Comparison of ENCODE assay signal across 15 mouse cellular contexts in genomic region chr11:44681995-44682394, GRCm38 (mm10).
DNase-seq lines count a peak whose midpoint lies in the region; ATAC-seq lines count a peak whose summit lies in the region.
"Had no signal": no experiment of that assay in that cellular context is flagged by ENCODE, and none has a peak within 500 bp of the region (broad histone marks: within the 10 kb centered on the region; RNA-seq: fewer than 3 reads in every experiment).

No protein-coding gene starts in this region.

- H3K4me1 ChIP-seq in hindbrain, embryonic 12.5 days, result peaks cover 58% of the 10 kb centered on the region
- H3K4me1 ChIP-seq in hindbrain, embryonic 10.5 days (replicated peaks), result peaks cover 57% of the 10 kb centered on the region
- H3K4me1 ChIP-seq in hindbrain, embryonic 14.5 days (replicated peaks; ENCODE audit: control insufficient read depth, insufficient read depth, low read length), result peaks cover 40% of the 10 kb centered on the region
- H3K4me1 ChIP-seq in neural tube, embryonic 15.5 days, result peaks cover 71% of the 10 kb centered on the region

- no peaks in the 10 kb centered on the region for H3K9me3 ChIP-seq in hindbrain, embryonic 12.5 days (replicated peaks)
- H3K9me3 ChIP-seq in hindbrain, embryonic 10.5 days, result no peaks in the 10 kb centered on the region
- no peaks in the 10 kb centered on the region for H3K9me3 ChIP-seq in hindbrain, embryonic 14.5 days (ENCODE audit: control insufficient read depth, low read length)
- no peaks in the 10 kb centered on the region for H3K9me3 ChIP-seq in neural tube, embryonic 15.5 days (replicated peaks)

- no peak for DNase-seq in hindbrain, embryonic 10.5 days (ENCODE audit: low spot score)
- peak; percentile 36 for DNase-seq in brain, adult 2 months (ENCODE audit: low read depth, low spot score)
- DNase-seq in hindbrain, embryonic 14.5 days (ENCODE audit: low spot score), result no peak
- DNase-seq in adrenal gland, postnatal 36 days, result no peak
- no peak for DNase-seq in kidney, postnatal 25 days
- DNase-seq: adrenal gland, postnatal 14 days; kidney, postnatal 14 days; liver; lung, adult 18-20 months; thymus, adult 18-20 months had no signal

- H3K27me3 ChIP-seq in hindbrain, embryonic 12.5 days, result no peaks in the 10 kb centered on the region
- H3K27me3 ChIP-seq in hindbrain, embryonic 10.5 days (ENCODE audit: insufficient read depth, poor library complexity, severe bottlenecking), result no peaks in the 10 kb centered on the region
- no peaks in the 10 kb centered on the region for H3K27me3 ChIP-seq in hindbrain, embryonic 14.5 days (ENCODE audit: control insufficient read depth, insufficient read depth, low read length)
- H3K27me3 ChIP-seq in neural tube, embryonic 15.5 days (replicated peaks), result no peaks in the 10 kb centered on the region

- 92% methylated on average over 4 of the region's 4 CpGs for WGBS in hindbrain, embryonic 12.5 days
- 92% methylated on average over 4 of the region's 4 CpGs for WGBS in hindbrain, embryonic 10.5 days
- WGBS in hindbrain, embryonic 14.5 days, result 79% methylated on average over 4 of the region's 4 CpGs
- WGBS in neural tube, embryonic 15.5 days, result 81% methylated on average over 4 of the region's 4 CpGs

- H3K9ac ChIP-seq in hindbrain, embryonic 12.5 days, result no peak overlapping the region
- no peak overlapping the region for H3K9ac ChIP-seq in hindbrain, embryonic 14.5 days
- no peak overlapping the region for H3K9ac ChIP-seq in neural tube, embryonic 15.5 days (replicated peaks)

- H3K36me3 ChIP-seq in hindbrain, embryonic 12.5 days, result no peaks in the 10 kb centered on the region
- H3K36me3 ChIP-seq in hindbrain, embryonic 10.5 days, result no peaks in the 10 kb centered on the region
- no peaks in the 10 kb centered on the region for H3K36me3 ChIP-seq in hindbrain, embryonic 14.5 days (replicated peaks; ENCODE audit: control insufficient read depth, insufficient read depth)
- no peaks in the 10 kb centered on the region for H3K36me3 ChIP-seq in neural tube, embryonic 15.5 days

- H3K4me3 ChIP-seq in hindbrain, embryonic 12.5 days, result no peak overlapping the region
- no peak overlapping the region for H3K4me3 ChIP-seq in hindbrain, embryonic 10.5 days
- H3K4me3 ChIP-seq in hindbrain, embryonic 14.5 days (replicated peaks; ENCODE audit: low read length), result no peak overlapping the region
- no peak overlapping the region for H3K4me3 ChIP-seq in neural tube, embryonic 15.5 days (replicated peaks)

- ATAC-seq in hindbrain, embryonic 12.5 days (ENCODE audit: low FRiP score), result peak; percentile 41; the same call in 1 of the 2 replicates
- no peak for ATAC-seq in hindbrain, embryonic 14.5 days (ENCODE audit: low FRiP score)
- no peak for ATAC-seq in neural tube, embryonic 15.5 days (ENCODE audit: low FRiP score)
- ATAC-seq: CD4-positive, CD25-positive, alpha-beta regulatory T cell, adult 4 months; intestine, postnatal 0 days had no signal

- peak overlapping the region; percentile 72 for H3K27ac ChIP-seq in hindbrain, embryonic 12.5 days
- no peak overlapping the region for H3K27ac ChIP-seq in hindbrain, embryonic 10.5 days
- H3K27ac ChIP-seq in hindbrain, embryonic 14.5 days, result peak overlapping the region; percentile 40; the same call in 1 of the 2 replicates
- H3K27ac ChIP-seq in neural tube, embryonic 15.5 days (replicated peaks), result 0 out of 2 replicates have a peak overlapping the region, but pooled peaks have one; percentile 30
- H3K27ac ChIP-seq: macrophage had no signal

- H3K4me2 ChIP-seq in hindbrain, embryonic 12.5 days (replicated peaks), result no peak overlapping the region
- H3K4me2 ChIP-seq in hindbrain, embryonic 14.5 days (replicated peaks), result no peak overlapping the region
- H3K4me2 ChIP-seq in neural tube, embryonic 15.5 days, result no peak overlapping the region
